Mouse (Mus musculus): Measurements from ENCODE around the gene Clcn6. TPM values are rescaled to one million over a fixed set of nuclear protein-coding genes. Genes with fewer than 3 reads are reported as not detected.

Gene Clcn6
- total RNA-seq, 4 experiments from 2014 or later, result 92.3 to 94.8 (median 93.8) TPM

DNA sequence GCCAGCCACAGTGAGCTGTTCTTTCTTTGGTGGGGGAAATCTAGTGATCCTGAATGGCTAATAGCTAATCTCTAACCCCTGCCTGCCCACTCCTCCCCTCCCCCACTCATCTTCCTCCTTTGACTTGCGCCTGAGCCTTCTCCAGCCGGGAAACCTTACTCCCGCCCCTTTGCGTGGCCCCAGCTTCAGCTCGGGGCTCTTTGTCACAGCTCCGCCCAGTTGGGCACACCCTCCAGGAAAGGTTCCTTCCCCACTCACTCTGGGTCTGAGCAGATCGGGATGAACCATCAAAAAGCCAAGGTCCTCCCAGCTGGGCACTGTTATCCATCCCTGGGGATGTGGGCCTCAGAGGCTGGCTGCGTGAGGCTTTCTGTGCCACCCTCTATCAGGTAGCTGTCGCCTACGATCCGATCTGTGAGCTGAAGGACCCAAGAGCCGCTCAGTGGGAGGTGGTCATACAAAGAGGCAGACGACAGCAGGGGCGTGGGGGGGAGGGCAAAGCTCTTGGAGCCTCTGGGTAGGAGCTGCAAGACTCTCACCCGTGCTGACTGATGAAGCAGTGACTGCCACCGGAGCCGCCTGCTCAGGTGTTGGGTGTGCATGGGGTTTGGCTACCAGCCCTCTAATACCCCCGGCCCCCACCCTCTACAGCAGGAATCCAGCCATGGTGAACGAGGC is 2.5 kb upstream of the Clcn6 start:
- no peak for DNase-seq (ENCODE audit: low spot score in 2 of 2)

DNA sequence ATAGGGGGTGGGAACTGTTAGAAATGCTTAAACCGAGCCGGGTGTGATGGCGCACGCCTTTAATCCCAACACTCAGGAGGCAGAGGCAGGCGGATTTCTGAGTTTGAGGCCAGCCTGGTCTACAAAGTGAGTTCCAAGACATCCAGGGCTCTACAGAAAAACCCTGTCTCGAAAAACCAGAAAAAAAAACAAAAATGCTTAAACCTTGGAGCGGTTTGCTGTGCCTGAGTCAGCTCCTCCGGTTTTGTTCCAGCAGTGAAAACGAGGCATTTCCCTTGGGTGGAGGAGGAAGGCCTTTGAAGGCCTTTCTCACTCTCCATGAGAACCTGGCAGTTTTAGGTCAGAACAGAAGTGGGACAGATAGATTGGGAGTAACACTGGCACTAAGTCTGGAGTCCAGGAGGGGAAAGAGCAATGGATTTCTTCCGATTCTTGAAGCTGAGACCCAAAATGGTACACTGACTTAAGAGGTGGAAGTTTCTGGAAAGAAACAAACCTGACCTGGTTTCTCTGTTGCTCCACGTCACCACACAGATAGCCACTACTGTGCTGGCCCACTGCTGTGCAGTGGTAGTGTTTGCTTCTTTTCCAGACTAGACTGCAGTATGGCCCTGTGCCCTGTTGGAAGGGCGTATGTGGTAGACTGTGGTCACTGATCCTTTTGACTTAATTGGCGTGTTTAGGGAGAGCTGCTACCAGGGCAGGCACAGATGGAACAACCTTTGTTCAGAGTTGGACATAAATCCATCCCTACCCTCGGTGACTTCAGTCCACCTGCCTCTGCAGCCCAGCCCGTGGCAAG is 1.6 kb upstream of the Clcn6 start:
- DNase-seq (ENCODE audit: low spot score in 2 of 2), result no peak

DNA sequence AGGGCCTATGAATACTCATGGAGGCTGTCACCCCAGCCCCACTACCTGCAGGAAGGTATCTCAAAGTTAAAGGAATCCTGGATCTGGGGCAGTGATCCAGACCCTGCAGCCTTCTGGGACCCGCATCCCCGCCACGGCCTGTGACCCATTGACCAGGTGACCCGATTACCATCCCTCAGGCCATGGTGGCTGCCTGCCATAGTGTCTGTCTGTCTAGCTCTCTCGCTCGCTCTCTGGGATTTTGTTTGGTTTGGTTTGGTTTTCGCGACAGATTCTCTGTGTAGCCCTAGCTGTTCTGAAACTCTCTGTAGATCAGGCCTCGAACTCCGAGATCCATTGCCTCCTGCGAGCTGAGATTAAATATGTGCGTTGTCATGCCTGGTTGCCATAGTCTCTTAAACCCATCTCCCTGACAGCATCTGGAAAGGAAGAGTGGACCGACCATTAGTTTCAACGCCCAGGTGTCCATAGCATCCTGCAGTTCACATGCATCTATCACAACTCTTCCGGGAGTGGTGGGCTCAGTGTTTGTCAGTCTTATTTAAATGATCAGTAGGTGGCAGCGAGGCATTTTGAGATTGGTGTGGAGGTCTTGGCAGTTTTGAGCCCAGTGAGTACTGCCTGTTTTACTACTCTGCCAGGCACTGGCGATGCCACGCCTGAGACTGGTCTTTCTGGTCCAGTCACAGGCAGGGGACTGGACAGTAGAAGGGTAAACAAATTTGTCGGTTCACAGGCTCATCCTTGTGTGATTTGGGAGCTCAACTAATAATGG is 820 bp upstream of the Clcn6 start:
- no peak for DNase-seq (ENCODE audit: low spot score in 2 of 2)

DNA sequence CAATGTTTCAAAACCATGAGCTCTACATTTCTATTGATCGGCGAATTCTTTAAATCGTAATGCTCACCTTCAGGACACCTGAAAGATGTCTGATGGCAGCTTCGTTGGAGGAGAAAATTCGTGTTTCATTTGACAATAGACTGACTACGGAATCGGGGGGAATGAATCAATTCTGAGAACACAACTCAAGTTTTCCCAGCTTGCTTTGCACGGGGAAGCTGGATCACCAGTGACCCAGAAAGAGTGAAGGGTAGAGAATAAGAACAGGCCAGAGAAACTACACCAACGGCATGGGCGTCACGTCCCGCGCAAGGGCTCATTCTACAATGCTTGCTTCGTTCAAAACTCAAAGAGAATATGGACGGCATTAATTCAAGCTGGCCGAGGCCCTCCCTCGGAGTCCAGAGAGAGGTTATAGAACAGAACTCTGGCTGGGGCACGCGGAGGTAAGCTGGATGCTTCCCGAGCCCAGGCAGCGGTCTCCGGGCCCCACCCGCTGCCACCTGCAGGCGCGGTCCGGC is 482 bp downstream of the Clcn6 start:
- DNase-seq (ENCODE audit: low spot score in 2 of 2), result peak in 1 of 2 experiments; percentile 39

DNA sequence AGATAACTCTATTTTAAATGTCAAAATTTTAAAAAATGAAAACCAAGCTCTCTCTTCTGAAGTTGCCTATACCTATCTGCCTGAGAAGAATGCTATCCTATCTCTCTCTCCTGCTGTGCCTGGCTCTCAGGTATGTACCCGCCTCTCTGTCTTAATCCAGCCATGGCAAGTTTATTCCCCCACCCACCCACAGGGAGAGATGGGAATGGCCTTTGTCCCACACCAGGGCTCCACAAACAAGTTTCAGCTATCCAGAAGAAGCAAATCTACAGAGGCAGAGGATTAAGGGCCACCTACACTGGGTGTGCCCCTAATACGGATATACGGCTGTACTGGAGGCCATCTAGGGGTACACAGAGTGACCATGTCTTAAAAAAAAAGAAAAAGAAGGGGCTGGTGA is 3.2 kb downstream of the Clcn6 start:
- DNase-seq (ENCODE audit: low spot score in 2 of 2), result no peak

DNA sequence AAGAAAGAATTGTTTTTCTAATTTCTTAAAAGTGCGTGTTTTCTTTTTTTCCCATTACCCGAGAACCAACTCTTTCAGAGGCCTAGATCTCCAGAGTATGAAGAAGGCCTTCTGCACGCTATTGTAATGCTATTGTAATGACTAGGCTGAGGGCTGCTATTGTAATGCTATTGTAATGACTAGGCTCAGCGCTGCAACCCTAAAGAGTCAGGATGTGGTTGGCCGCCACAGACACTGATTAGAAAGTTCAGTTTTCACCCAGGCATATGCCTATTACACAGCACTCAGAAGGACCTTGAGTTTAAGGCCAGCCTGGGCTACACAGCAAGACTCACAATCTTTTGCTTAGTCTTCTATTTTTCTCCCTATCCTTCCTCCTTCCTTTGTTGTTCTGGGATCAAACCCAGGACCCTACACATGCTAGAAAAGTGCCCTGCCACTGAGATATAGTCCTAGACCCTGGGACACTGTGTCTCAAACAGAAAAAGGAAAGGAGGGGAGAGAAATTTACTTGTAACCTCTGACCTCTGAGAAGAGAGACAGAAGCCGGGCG is 4.7 kb downstream of the Clcn6 start:
- no peak for DNase-seq (ENCODE audit: low spot score in 2 of 2)

DNA sequence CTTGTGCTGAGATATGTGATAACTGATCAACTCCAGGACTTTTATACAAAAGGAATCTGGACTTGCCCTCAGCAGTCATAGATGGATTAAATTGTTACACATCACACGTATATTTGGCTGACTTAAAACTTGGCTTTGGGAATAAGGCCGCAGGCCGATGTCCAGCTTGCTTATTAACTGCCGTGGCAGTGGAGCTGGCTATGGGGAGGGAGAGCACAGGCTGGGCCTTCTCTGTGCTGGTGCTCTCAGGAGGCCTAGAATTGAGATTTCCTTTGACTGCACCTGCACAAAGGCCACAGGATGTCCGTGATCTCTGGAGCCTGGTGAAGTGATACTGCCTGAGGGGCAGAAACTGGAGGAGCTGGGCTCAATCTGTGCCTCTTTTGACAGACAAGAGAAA is 8.1 kb downstream of the Clcn6 start:
- DNase-seq (ENCODE audit: low spot score in 2 of 2), result no peak

DNA sequence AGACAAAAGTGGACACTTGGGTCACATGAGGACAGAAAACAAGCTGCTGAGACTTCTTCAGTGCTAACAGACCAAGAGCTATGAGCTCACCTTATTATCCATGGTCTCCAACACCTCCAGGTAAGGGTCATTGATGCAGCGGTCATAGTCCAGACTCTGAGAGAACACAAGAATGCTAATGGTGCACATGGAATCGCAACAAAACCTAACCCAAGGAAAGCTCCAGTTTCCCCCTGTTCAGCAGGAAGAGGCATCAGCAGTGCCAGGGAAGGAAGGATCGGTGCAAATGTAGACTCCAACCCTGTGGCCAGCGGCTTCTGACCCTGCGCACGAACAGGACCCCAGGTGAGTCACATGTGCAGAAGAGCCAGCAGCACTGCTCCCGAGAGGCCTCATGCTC is 9.3 kb downstream of the Clcn6 start:
- DNase-seq (ENCODE audit: low spot score in 2 of 2), result no peak

DNA sequence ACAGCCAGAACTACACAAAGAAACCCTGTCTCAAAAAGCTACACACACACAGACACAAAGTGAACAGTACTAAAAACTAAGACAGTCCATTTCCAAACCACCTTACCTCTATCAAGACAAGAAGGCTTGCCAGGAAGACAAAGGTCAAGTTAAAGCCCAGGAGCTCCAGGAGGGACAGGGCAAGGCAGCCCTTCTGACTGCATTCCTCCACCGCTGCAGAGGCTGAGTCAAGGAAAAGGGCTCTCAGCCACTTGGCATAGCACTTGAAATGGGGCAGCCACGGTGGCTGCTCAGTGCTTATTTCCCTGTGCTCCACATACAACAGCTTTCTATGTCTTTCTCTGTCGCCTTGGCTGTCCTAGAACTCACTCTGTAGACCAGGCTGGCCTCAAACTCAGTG is 14.6 kb downstream of the Clcn6 start:
- no peak for DNase-seq (ENCODE audit: low spot score in 2 of 2)

DNA sequence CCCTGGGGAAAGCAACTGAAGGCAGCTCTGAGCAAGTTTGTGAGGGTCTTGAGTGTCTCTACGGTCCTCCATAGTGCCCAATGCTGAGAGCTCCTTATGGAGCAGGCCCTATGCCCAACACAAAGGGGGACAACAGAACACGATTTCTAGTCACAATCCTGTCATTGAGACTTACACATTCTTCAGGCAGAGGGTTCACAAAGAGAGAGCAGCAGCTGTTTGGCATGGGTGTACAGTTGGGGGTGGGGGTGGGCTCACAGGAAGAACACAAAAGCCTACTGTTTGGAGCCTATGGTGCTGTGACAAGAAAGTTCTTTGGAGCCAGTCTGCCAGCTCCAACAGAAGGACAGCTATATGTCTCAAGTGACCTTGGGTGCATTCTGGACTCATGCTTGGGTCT is 20.2 kb downstream of the Clcn6 start:
- no peak for DNase-seq (ENCODE audit: low spot score in 2 of 2)

DNA sequence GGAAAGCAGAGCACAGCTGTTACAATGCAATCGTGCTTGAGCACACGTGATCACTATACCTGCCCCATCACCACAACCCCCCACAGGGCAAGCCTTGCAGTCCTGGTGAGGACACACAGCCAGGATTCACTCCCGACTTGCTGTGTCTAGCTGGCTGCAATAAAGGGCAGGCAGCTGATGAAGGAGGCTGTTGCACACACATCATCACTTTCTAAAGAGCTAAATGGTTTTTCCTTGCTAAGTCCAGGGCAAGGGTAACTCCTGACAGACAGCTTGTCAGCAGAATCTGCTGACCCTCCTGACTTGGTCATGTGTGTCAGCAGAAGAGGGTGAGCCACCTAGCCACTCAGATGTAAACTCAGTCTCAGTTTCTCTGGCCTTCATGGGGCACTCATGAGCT is 21.6 kb downstream of the Clcn6 start:
- no peak for DNase-seq (ENCODE audit: low spot score in 2 of 2)

DNA sequence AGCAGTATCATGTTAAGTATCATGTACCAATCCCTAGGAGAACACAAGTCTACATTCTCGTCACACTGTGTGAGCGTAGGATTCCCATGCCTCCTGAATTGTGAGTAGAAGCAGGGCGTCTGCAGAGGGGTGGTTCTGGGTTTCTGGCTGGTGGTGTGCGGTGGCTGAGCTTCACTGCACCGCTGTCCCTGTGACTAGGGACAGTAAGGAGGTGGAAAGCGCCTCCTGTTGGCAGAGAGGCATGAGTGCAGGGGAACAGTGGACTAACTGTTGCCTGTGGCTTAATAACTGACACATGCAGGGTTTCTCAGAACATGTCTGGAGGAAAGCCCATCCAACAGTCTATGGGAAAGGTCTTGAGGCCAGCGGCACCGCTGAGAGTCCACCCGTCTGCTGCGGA is 23.2 kb downstream of the Clcn6 start:
- DNase-seq (ENCODE audit: low spot score in 2 of 2), result no peak

DNA sequence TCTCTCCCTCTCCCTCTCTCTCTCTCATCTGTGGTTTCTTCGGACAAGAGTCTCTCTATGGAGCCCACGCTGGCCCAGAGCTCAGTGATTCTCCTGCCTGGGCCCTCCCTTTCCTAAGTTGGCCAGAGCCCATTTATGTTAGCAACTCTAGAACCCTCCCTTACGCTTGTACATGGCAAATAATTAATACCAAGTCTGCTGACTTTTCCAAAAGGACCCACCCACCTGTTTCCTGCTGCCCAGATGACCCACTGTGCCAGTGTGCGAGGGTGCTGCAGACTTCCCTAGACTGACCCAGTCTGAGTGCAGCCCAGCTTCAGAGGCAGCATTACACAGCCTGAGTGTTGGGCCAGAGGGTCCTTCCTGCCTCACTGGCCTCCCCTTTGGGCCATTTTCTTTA is 26.4 kb downstream of the Clcn6 start:
- no peak for DNase-seq (ENCODE audit: low spot score in 2 of 2)

DNA sequence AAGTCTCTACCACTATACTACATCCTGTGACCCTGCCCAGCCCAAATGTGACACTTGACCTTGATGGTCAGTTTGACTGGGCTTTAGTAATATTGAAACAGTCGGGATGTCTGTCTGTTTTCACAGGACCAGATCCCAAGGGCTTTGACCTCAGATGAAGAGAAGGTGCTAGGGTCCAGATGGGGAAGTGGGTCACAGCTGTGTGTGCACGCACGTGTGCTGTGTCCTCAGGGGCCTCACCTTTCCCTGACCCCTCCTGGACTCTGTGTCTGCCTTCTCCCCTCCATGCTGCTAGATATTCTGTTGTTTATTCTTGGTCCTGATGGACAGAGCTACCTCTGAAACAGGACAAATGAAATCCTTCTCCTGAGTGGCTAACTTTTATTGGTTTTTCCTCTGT is 27.3 kb downstream of the Clcn6 start:
- DNase-seq (ENCODE audit: low spot score in 2 of 2), result no peak

DNA sequence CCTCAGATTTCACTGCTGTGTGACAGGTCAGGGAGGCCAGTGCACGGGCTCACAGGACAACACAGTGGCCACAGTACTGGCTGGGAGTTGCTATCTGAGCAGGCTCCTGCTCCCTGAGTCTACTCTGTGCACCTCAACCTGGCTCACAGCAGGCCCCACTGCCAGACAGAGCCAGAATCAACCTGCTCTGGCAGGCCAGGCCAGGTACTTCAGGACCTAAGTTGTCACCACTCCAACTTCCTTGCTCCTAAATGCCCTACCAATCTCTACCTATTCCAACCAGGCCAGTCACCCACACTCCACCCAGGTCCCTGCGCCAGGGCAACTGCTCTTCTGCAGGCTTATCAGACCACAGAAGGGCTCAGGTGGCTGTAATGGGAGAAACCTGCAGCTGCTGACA is 29.0 kb downstream of the Clcn6 start:
- DNase-seq (ENCODE audit: low spot score in 2 of 2), result no peak

DNA sequence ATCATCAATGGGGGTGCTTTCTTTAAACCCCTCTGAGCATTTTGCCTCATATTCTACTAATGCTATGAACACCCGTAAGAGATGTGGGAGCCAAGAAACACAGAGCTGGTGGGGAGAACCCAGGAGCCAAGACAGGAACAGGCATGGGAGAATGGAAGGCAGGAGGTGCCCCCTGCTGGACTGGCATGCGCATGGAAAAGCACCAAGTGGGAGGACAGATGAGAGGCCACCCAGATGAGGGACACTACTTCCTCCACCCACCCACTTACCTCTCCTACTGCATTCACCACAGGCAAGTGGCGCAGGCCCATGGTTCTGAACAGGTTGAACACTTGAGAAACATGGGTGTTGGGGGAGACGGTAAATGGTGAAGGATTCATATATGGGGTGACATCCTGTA is 30.2 kb downstream of the Clcn6 start:
- DNase-seq (ENCODE audit: low spot score in 2 of 2), result peak; percentile 36 to 51

DNA sequence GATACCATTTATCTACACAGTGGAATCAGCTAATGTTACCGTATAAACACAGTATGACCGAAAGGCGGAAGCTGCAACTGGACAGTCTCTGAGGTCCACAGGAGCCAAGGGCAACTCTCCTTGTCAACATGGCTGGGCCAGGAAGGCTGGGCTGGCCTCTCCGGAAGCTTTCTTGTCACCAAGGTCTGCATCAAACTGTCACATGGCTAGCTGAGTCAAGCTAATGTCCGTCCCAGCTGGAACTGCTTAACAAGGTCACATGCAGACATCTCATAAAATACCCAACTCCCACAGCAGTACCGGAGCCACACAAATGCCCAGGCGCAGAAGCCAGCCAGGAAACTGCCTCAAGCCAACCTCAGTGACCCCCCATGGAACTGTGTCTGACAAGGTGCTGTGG is 34.3 kb downstream of the Clcn6 start:
- DNase-seq (ENCODE audit: low spot score in 2 of 2), result no peak

DNA sequence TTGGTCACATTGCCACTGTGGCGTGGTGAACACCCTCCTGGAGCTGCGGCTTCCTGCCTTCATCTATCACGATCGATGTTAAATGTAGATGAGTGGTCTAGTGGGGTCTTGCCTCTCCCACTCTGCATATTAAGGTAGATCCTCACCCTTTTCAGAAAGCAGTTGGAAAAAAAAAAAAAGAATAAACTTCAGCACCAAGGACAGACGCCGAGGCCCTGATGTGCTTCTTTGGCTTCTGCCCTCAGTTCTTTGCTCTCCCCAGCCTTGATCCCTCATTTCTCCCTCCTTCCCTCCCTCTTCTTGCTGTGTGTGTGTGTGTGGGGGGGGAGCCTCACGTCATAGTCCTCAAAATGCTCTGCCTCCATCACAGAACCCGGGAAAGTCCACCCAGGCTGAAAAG is 36.8 kb downstream of the Clcn6 start:
- no peak for DNase-seq (ENCODE audit: low spot score in 2 of 2)

DNA sequence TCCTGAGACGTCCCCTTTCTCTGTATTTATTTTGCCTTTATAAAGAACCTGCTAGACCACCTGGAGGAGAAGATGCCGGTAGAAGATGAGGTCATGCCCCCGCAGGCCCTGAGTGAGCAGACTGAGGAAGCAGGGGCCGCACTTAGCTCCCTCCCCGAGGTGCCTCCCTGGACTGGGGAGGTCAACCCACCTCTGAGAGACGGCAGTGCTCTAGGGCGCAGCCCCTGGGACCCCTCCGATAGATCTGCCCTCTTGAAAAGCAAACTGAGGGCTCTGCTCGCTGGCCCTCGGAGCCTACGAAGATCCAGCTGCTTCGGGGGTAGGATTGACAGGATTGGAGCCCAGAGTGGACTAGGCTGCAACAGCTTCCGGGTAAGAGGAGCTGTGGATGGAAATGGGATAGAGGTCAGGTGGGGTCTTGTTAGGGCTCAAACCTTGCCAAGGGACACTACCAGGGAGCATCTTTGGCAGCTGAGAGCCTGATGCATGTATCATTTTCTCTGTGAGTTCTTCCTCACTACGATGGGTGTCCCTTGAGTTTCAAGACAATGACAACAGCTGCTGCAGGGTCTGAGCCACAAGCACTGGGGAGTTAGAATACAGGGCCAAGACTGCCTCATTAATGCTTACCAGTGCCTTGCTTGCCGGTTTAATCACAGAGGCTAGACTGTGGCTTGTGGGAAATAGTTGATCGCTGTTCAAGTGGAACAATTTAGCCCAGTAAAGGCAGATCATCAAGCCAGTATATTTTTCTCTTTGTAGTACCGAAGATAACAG is 37.4 kb downstream of the Clcn6 start:
- no peak for DNase-seq (ENCODE audit: low spot score in 2 of 2)

DNA sequence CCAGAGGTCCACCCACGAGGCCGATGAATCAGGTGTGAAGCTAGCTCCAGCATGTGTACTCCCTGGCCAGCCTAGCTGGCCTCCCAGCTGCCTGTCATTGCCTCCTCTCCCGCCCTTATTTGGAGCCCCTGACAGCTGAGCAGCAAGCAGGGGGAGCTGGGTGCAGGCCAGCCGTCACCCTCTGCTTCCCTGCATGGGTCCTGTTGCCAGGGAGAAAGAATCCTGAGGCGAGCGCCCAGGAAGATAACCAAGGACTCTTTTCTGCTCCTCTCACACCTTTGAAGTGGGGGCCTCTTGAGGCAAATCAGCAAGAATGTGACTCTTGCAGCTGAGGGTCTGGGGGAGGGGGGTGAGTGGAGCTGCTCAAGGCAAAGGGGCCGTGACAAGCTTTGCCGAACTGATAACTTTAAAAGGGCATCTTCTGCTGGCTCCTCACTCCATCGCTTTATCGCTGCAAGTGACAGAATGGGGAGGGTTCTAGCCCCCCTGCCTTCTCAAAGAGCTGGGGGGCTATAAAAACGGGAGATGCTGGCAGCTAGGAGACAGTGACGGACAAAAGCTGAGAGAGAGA is 38.3 kb downstream of the Clcn6 start, which contains the start of gene Nppa:
Gene Nppa, plus strand, starts transcription at position 521 of the 571 bp plus-strand sequence.
- DNase-seq (ENCODE audit: low spot score in 2 of 2), result no peak

DNA sequence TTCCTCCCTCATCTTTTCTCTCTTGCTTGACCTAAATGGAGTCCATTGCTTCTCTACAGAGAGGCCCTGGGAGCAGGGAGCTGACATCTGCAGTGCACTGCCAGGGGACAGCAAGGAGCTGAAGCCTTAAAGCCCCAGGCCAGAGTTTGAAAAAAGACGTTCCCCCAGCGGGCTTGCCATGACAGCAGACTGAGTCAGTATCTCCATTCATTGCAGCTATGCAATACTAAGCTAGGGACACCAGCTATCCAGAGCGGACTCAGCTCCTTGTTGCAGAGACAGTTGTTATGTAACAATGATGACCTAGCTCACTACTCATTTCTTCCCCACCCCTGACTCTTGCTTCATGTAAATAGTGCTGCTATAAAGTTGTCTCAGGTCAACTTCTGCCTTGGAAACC is 43.3 kb downstream of the Clcn6 start:
- DNase-seq (ENCODE audit: low spot score in 2 of 2), result no peak

All from left cerebral cortex, adult 8-10 months (tissue).